Mouse (Mus musculus) heart, postnatal 36 days (tissue): ENCODE data around the gene Dhcr24. TPM values are rescaled to one million over a fixed set of nuclear protein-coding genes. Genes with fewer than 3 reads are reported as not detected.

Experiments used
- DNase-seq, 2 experiments: peaks; one replicate each; pipeline ENCODE4 v3.0.0; 2021 to 2022
- intact Hi-C: fragments of 180-260 bp; cut with DNase I; formaldehyde crosslinking; loops from one replicate; pipeline ENCODE4 v1.15.1; 2025
- total RNA-seq, 2 experiments: library from RNA; stranded (reverse); gene quantifications; 2 replicates each; pipeline ENCODE4 v1.2.3; 2021

The Dhcr24 gene
- total RNA-seq, 2 experiments from 2014 or later: 1.4 to 2.3 TPM

GRCm38 (mm10) chr4:106597741-106598140 is 36.9 kb downstream of the Dhcr24 start:
- DNase-seq: no peak
- intact Hi-C loops: no loop called here

GRCm38 (mm10) chr4:106599415-106599814 is 38.6 kb downstream of the Dhcr24 start:
- intact Hi-C loops: no loop called here
- no peak for DNase-seq

- intact Hi-C loops: no loop called here
- DNase-seq: no peak
Observed at GRCm38 (mm10) chr4:106600770-106601169, 39.9 kb downstream of the Dhcr24 start.

- no peak for DNase-seq
- intact Hi-C loops: no loop called here
Observed at GRCm38 (mm10) chr4:106606639-106607554, 46.1 kb downstream of the Dhcr24 start.

- DNase-seq: no peak
- intact Hi-C loops: no loop called here
Observed at GRCm38 (mm10) chr4:106607905-106608304, 47.1 kb downstream of the Dhcr24 start.

DNA sequence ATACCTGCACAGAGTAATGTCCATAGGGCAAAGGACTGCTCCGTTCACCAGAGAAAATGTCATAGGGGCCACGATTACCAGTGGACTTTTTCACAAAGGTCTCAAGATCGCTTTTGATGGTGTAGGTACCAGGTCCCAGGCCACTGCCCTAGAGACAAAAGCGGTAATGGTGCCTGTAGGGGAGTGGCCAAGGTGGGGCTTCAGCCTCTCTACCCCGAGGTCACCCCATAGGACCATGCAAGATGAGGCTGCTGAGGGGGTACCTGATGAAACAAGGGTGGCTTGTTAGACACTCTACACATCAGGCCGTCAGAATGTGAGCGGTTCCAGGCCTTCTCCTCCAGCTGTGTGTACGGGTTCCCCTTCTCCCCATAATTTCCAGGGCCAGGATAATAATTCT is 52.3 kb downstream of the Dhcr24 start:
- DNase-seq: no peak
- intact Hi-C loops: loop anchor here (5.0 kb wide), 1 partner anchor 549 kb away; no protein-coding TSS in a partner anchor

GRCm38 (mm10) chr4:106613560-106613959 is 52.7 kb downstream of the Dhcr24 start:
- intact Hi-C loops: loop anchor here (5.0 kb wide), 1 partner anchor 549 kb away; no protein-coding TSS in a partner anchor
- DNase-seq: no peak

DNA sequence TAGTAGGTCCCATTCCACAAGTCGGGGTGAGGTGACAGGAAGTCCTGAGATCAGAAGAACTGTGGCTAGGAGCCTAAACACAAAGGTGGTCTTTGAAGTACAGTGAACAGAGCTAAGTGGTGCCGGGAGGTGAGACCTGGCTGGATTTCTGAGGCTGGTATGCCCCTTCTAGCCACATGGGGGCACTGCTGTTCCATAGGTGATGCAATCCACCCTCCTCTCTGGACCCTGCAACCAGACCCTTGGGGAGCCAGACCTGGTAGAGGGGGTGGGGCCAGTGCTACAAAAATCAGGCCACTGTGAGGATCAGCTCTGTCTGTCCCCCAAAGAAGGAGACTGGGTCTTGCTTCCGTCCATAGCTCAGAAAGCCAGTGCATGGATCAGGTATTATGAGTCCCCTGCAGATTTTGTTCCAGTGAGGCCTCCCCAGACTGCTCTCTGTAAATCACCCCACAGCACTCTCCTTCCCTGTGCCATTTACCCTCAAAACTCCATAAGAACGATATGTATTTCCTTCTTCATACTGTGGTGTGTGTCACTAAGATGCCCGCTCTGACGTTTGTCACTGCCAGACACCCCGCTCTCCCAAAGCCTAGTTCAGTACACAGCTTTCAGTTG is 53.5 kb downstream of the Dhcr24 start:
- intact Hi-C loops: loop anchor here (1.0 to 5.0 kb wide), 2 partner anchors 94 to 548 kb away; no protein-coding TSS in a partner anchor
- peak; percentile 47 to 61 for DNase-seq

DNA sequence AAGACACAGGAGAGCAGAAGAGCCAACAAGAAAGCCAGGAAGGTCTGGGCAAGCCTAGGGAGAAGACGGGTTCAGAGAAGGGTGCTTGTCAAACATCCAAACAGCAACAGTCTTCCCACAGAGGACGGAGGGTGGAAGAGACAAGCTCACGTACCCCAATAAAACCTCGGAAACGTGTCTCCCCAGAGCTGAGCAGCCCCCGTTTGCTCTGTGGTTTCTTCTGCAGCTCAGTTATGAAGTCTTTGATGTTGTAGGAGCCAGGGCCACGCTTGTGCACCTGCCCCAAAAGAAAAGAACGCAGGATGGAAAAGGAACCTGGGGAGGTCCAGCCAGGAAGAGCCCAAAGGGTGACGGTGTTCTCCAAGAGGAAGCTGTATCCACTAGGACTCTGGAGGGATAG is 54.0 kb downstream of the Dhcr24 start:
- DNase-seq: no peak
- intact Hi-C loops: loop anchor here (1.0 to 5.0 kb wide), 2 partner anchors 93 to 547 kb away; no protein-coding TSS in a partner anchor

GRCm38 (mm10) chr4:106615637-106616036 is 54.8 kb downstream of the Dhcr24 start:
- intact Hi-C loops: no loop called here

GRCm38 (mm10) chr4:106617056-106617455 is 56.2 kb downstream of the Dhcr24 start, which contains the start of gene Lexm:
Gene Lexm, minus strand, starts transcription at chr4:106617241.
- intact Hi-C loops: no loop called here
- no peak for DNase-seq

More at GRCm38 (mm10) chr4:106615637-106616036, 54.8 kb downstream of the Dhcr24 start:
- DNase-seq: no peak

DNA sequence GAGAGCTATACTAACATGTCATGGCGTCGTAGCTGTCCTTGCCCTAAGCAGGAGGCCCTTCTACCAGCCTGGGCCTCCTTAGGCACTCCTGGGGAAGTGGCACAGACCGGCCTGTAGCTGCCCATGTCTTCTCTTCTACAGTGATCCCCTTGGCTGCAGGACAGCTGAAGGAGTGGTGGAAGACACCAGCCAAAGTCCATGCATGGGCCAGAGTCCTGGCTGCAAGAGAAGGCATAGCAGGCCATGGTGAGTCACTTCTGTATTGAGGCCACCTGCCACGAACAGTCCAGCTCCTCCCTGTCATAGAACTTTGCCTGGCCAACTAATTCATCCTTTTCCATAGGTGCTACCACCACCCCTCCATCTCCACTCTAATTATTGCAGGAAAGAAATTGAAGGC is 58.1 kb downstream of the Dhcr24 start:
- no peak for DNase-seq
- intact Hi-C loops: no loop called here

DNA sequence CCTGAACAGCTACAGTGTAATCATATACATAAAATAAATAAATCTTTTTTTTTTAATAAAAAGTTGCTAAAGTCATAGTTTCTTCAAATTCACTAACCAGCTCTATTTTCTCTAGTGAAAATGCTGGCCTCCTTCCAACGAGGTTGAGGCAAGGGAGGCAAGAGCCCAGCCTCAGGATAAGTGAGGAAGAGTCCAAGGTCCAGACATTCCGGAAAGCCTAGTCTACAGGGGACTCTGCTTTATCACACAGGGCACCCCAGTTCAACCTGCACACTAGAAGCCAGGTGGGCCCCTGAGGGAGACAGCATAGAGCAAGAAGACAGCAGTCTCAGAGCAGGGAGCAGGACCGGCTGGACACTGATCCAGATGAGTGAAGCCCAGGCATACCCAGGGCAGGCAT is 60.6 kb downstream of the Dhcr24 start:
- intact Hi-C loops: no loop called here
- no peak for DNase-seq

- intact Hi-C loops: no loop called here
- no peak for DNase-seq
Observed at GRCm38 (mm10) chr4:106622030-106622493, 61.2 kb downstream of the Dhcr24 start, which contains the start of gene Ttc22. Gene Ttc22, plus strand, starts transcription at chr4:106622432.

DNA sequence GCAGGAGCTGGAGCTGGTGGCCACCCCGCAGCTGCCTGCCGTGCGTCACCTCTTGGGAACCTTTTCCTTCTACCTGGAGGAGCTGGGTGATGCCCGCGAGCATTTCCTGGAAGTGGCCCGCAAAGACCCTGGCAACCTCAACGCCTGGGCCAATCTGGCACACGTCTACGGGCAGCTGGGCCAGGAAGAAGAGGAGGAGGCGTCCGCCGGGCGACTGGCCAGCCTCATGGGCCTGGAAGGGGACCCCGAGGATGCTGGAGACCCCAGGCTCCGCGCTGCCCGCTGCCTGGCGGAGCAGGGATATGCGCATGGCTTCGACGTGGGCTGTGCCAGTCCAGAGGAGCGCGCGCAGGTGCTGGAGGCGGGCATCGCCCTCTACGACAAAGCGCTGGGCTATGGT is 61.9 kb downstream of the Dhcr24 start:
- intact Hi-C loops: no loop called here

GRCm38 (mm10) chr4:106624271-106624670 is 63.4 kb downstream of the Dhcr24 start:
- no peak for DNase-seq
- intact Hi-C loops: no loop called here

More for the DNA sequence above, 61.9 kb downstream of the Dhcr24 start:
- no peak for DNase-seq

DNA sequence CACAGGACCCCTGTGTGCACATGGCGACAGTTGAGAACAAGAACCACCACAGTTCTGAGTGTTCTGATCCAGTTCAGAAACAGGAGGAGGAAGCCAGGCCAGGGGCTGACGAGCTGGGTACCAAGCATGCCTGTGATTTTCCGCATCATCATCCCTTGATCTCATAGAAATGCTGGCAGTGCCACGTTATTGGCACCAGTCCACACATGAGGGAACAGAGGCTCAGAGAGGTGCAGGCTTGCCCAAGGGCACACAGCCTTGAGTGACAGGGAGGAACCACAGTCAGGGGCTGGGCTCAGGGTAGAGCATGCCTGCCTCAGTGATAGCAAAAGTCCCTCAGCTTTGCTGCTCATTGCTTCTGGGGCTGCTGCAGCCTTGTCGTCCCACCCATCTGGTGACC is 67.0 kb downstream of the Dhcr24 start:
- intact Hi-C loops: no loop called here
- no peak for DNase-seq

DNA sequence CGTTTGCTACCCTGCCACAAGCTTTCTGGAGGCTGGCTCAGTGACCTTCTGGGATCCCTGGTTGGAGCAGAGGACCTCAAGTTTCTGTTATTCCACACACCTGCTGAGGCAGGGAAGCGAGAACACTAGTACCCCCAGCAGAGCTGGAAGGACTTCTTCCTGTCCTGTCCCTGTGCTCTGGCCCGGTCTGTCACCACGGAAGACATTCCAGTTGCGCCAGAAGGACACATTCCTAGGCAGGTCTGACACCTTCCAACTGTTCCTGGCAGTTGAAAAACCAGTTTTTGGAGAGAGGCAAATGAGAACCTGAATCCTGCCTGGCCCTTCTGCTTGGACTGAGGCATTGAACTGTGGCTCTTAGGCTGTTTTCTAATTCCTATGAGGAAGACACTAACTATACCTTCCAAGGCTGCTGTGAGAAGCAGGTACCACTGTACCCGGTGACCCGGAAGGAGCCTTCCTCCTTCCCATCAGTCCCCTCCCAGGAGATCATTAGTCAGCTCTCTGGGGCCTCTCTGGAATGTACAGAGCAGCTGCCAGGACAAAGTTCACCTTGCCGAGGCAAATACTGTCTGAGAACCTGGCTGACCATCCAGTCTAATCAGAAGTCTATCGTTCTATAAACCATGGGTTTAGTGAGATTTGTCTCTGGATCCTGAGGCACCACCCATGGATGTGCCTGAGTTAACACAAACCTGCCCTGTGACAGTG is 68.0 kb downstream of the Dhcr24 start:
- DNase-seq: no peak
- intact Hi-C loops: no loop called here

GRCm38 (mm10) chr4:106629374-106629773 is 68.5 kb downstream of the Dhcr24 start:
- DNase-seq: no peak
- intact Hi-C loops: no loop called here
